Mouse (Mus musculus) testis, adult 2 months (tissue): ENCODE results near the gene Rpa3. TPM values are rescaled to one million over a fixed set of nuclear protein-coding genes. Genes with fewer than 3 reads are reported as not detected.

Experiments
- H3K27ac ChIP-seq: fragments of 200-500 bp; 2 replicates; pipeline ENCODE4 v1.5.1; 2012; ENCODE audit warnings: low read depth, low read length; ENCODE audit not compliant: control insufficient read depth, insufficient read depth
- H3K27me3 ChIP-seq: fragments of 200-500 bp; 2 replicates; pipeline ENCODE4 v1.6.1; 2012; ENCODE audit warnings: mild to moderate bottlenecking, low read length, moderate library complexity; ENCODE audit not compliant: control insufficient read depth, insufficient read depth
- H3K36me3 ChIP-seq: fragments of 200-500 bp; 2 replicates; pipeline ENCODE4 v1.6.1; 2012; ENCODE audit warnings: mild to moderate bottlenecking, low read length; ENCODE audit not compliant: control insufficient read depth, insufficient read depth
- H3K4me1 ChIP-seq: fragments of 200-500 bp; 2 replicates; pipeline ENCODE4 v1.6.1; 2012; ENCODE audit warnings: low read length; ENCODE audit not compliant: control insufficient read depth, insufficient read depth
- H3K4me3 ChIP-seq: fragments of 200-500 bp; 2 replicates; pipeline ENCODE4 v1.5.1; 2012; ENCODE audit warnings: low read depth, mild to moderate bottlenecking, low read length, moderate library complexity, mixed read lengths; ENCODE audit not compliant: control insufficient read depth
- CTCF ChIP-seq: fragments of 200-500 bp; IDR thresholded peaks from 2 replicates; pipeline ENCODE4 v1.5.1; 2012; ENCODE audit warnings: low read depth, mild to moderate bottlenecking, inconsistent platforms, low read length, moderate library complexity; ENCODE audit not compliant: control insufficient read depth, insufficient read depth, insufficient replicate concordance
- POLR2A ChIP-seq: fragments of 200-500 bp; IDR thresholded peaks from 2 replicates; pipeline ENCODE4 v1.6.1; 2012; ENCODE audit warnings: low read depth, mild to moderate bottlenecking, inconsistent platforms, low read length, moderate library complexity; ENCODE audit not compliant: control insufficient read depth
- polyA plus RNA-seq: library from polyadenylated mRNA; depleted of rRNA; stranded (reverse); fragments of >200 nt; gene quantifications from 2 replicates; pipeline ENCODE4 v1.2.3, GENCODE M21; 2012

Rpa3 gene
- polyA plus RNA-seq, 1 experiment = 2.9 TPM

- Histone ChIP-seq H3K27ac (no peak overlapping the region), H3K27me3 (no peaks in the 10 kb centered on the region), H3K4me3 (no peak overlapping the region), H3K4me1 (no peaks in the 10 kb centered on the region), H3K36me3 (no peaks in the 10 kb centered on the region)
- TF ChIP-seq POLR2A = no peak
- TF ChIP-seq CTCF = no peak
Observed at GRCm38 (mm10) chr6:8285401-8285960, 26.5 kb upstream of the Rpa3 start.

GRCm38 (mm10) chr6:8283255-8283654 is 24.3 kb upstream of the Rpa3 start:
- Histone ChIP-seq H3K4me1 (no peaks in the 10 kb centered on the region), H3K27me3 (no peaks in the 10 kb centered on the region), H3K36me3 (no peaks in the 10 kb centered on the region), H3K27ac (no peak overlapping the region), H3K4me3 (no peak overlapping the region)
- no peak for TF ChIP-seq POLR2A
- TF ChIP-seq CTCF = no peak

- no peak for TF ChIP-seq POLR2A
- TF ChIP-seq CTCF = no peak
- H3K4me1 ChIP-seq = no peaks in the 10 kb centered on the region
- H3K27ac ChIP-seq = no peak overlapping the region
- no peaks in the 10 kb centered on the region for H3K36me3 ChIP-seq
- H3K4me3 ChIP-seq = no peak overlapping the region
- no peaks in the 10 kb centered on the region for H3K27me3 ChIP-seq
Observed at GRCm38 (mm10) chr6:8278426-8279002, 19.5 kb upstream of the Rpa3 start.

GRCm38 (mm10) chr6:8276431-8276830 is 17.5 kb upstream of the Rpa3 start:
- Histone ChIP-seq H3K4me3 (no peak overlapping the region), H3K27ac (no peak overlapping the region), H3K27me3 (no peaks in the 10 kb centered on the region), H3K36me3 (no peaks in the 10 kb centered on the region), H3K4me1 (no peaks in the 10 kb centered on the region)
- TF ChIP-seq CTCF (no peak), POLR2A (no peak)

GRCm38 (mm10) chr6:8275098-8275497 is 16.1 kb upstream of the Rpa3 start:
- Histone ChIP-seq H3K36me3 (no peaks in the 10 kb centered on the region), H3K4me1 (no peaks in the 10 kb centered on the region), H3K4me3 (no peak overlapping the region), H3K27ac (no peak overlapping the region), H3K27me3 (no peaks in the 10 kb centered on the region)
- no peak for TF ChIP-seq POLR2A
- TF ChIP-seq CTCF = no peak

- no peak overlapping the region for H3K4me3 ChIP-seq
- H3K27me3 ChIP-seq = no peaks in the 10 kb centered on the region
- no peak; the same call in 1 of the 2 replicates for TF ChIP-seq CTCF
- no peak for TF ChIP-seq POLR2A
- H3K27ac ChIP-seq = no peak overlapping the region
- no peaks in the 10 kb centered on the region for H3K36me3 ChIP-seq
- no peaks in the 10 kb centered on the region for H3K4me1 ChIP-seq
Observed at GRCm38 (mm10) chr6:8274387-8275054, 15.5 kb upstream of the Rpa3 start.

GRCm38 (mm10) chr6:8271047-8271446 is 12.1 kb upstream of the Rpa3 start:
- no peak overlapping the region for H3K4me3 ChIP-seq
- no peak overlapping the region for H3K27ac ChIP-seq
- H3K36me3 ChIP-seq = no peaks in the 10 kb centered on the region
- no peaks in the 10 kb centered on the region for H3K27me3 ChIP-seq
- no peaks in the 10 kb centered on the region for H3K4me1 ChIP-seq
- TF ChIP-seq POLR2A (no peak), CTCF (no peak)
